Mouse (Mus musculus) gastrocnemius, postnatal 10 days (tissue): ENCODE results near the gene Clstn1. TPM values are rescaled to one million over a fixed set of nuclear protein-coding genes. Genes with fewer than 3 reads are reported as not detected.
A peak's percentile ranks its signal among the peaks of the same experiment; 100 is the strongest.

Source experiments
- DNase-seq: peaks from one replicate; pipeline ENCODE4 v3.0.0; 2021; ENCODE audit warnings: mixed read lengths
- microRNA-seq, 2 experiments: library from miRNA; unstranded; fragments of <30 nt; microRNA quantifications; one replicate each; pipeline ENCODE4 v1.2.0; 2021
- total RNA-seq, 2 experiments: library from RNA; stranded (reverse); gene quantifications; 2 replicates each; pipeline ENCODE4 v1.2.3; 2021

The Clstn1 gene
- total RNA-seq, 2 experiments from 2014 or later = 63.5 to 69.0 TPM

GRCm38 (mm10) chr4:149675378-149676261, 89.4 kb downstream of the Clstn1 start:
- peak; percentile 84 for DNase-seq

GRCm38 (mm10) chr4:149678006-149678405, 91.7 kb downstream of the Clstn1 start:
- DNase-seq = no peak

- no peak for DNase-seq
Observed at GRCm38 (mm10) chr4:149679056-149679770, 92.9 kb downstream of the Clstn1 start.

GRCm38 (mm10) chr4:149683875-149684274, 97.6 kb downstream of the Clstn1 start:
- no peak for DNase-seq

- DNase-seq = no peak
Observed at GRCm38 (mm10) chr4:149684841-149685623, 98.8 kb downstream of the Clstn1 start.

- no peak for DNase-seq
Observed at GRCm38 (mm10) chr4:149688861-149689260, 102.6 kb downstream of the Clstn1 start.

- DNase-seq = no peak
Observed at GRCm38 (mm10) chr4:149689822-149690700, 103.8 kb downstream of the Clstn1 start.

GRCm38 (mm10) chr4:149690828-149691280, 104.6 kb downstream of the Clstn1 start:
- no peak for DNase-seq

- DNase-seq = no peak
Observed at GRCm38 (mm10) chr4:149691368-149691767, 105.1 kb downstream of the Clstn1 start.

GRCm38 (mm10) chr4:149696189-149696971, 110.1 kb downstream of the Clstn1 start:
- no peak for DNase-seq

GRCm38 (mm10) chr4:149697506-149698196, 111.4 kb downstream of the Clstn1 start:
- DNase-seq = no peak

GRCm38 (mm10) chr4:149698197-149698821, 112.0 kb downstream of the Clstn1 start:
- peak; percentile 59 for DNase-seq

Small RNA genes within 50 kb of the gene (microRNA-seq; reads per million reads assigned to microRNA genes)
- gene Mir5616 (0 to 0.64 reads per million in 2 experiments), gene Mir7023 (0 reads per million in 2 experiments)

Other genes starting within 250 kb of the Clstn1 start
- 10 to 100 TPM; 45.4 to 49.7 TPM for gene Ube4b, start 159.7 kb upstream of the Clstn1 start, total RNA-seq
- 10 to 100 TPM in 1 of 2 experiments, 1 to 10 TPM in 1; 8.3 to 10.0 TPM for gene Rbp7, start 131.5 kb upstream of the Clstn1 start, total RNA-seq
- not detected for gene Tmem274, start 109.1 kb upstream of the Clstn1 start, total RNA-seq
- gene Nmnat1, start 101.3 kb upstream of the Clstn1 start, total RNA-seq = 10 to 100 TPM; 16.0 to 16.1 TPM
- 10 to 100 TPM; 17.0 to 21.5 TPM for gene Lzic, start 101.2 kb upstream of the Clstn1 start, total RNA-seq
- gene Ctnnbip1, start 68.2 kb upstream of the Clstn1 start, total RNA-seq = 10 to 100 TPM; 61.4 to 76.9 TPM
- gene Pik3cd, start 116.1 kb downstream of the Clstn1 start, total RNA-seq = 10 to 100 TPM in 1 of 2 experiments, 1 to 10 TPM in 1; 9.8 to 16.1 TPM
- gene Tmem201, start 151.6 kb downstream of the Clstn1 start, total RNA-seq = 10 to 100 TPM; 49.7 to 52.2 TPM
- 1 to 10 TPM; 7.2 to 9.5 TPM for gene Slc25a33, start 187.8 kb downstream of the Clstn1 start, total RNA-seq